Mouse (Mus musculus) kidney, postnatal 0 days (tissue): ENCODE data around the gene Ndufs5. TPM values are rescaled to one million over a fixed set of nuclear protein-coding genes. Genes with fewer than 3 reads are reported as not detected.

ENCODE experiments used
- ATAC-seq: fragments of 200-750 bp; cut with Nextera tagmentation; replicated peaks from 2 replicates; pipeline ENCODE4 v1.8.0; 2017; ENCODE audit warnings: low read depth, moderate number of reproducible peaks, moderate TSS enrichment, moderate library complexity; ENCODE audit not compliant: low FRiP score
- DNase-seq: peaks from one replicate; pipeline ENCODE4 v3.0.0-alpha.2; 2016; ENCODE audit warnings: low spot score
- H3K27ac ChIP-seq: fragments of 300-500 bp; sonication (generic); 2 replicates; pipeline ENCODE4 v1.5.1; 2014; ENCODE audit warnings: mild to moderate bottlenecking
- H3K27me3 ChIP-seq: fragments of 300-500 bp; sonication (generic); 2 replicates; pipeline ENCODE4 v1.6.1; 2014; ENCODE audit warnings: low read length, mixed read lengths; ENCODE audit not compliant: insufficient read depth
- H3K36me3 ChIP-seq: fragments of 300-500 bp; sonication (generic); 2 replicates; pipeline ENCODE4 v1.6.1; 2014; ENCODE audit warnings: low read length, mixed read lengths; ENCODE audit not compliant: insufficient read depth
- H3K4me1 ChIP-seq: fragments of 300-500 bp; sonication (generic); replicated peaks from 2 replicates; pipeline ENCODE4 v1.6.1; 2014; ENCODE audit warnings: antibody characterized with exemption, low read length, mixed read lengths; ENCODE audit not compliant: insufficient read depth
- H3K4me2 ChIP-seq: fragments of 300-500 bp; sonication (generic); 2 replicates; pipeline ENCODE4 v1.6.1; 2014; ENCODE audit warnings: mild to moderate bottlenecking, low read length, moderate library complexity, mixed read lengths
- H3K4me3 ChIP-seq: fragments of 300-500 bp; sonication (generic); replicated peaks from 2 replicates; pipeline ENCODE4 v1.5.1; 2014; ENCODE audit warnings: low read depth, low read length
- H3K9ac ChIP-seq: fragments of 300-500 bp; sonication (generic); 2 replicates; pipeline ENCODE4 v1.6.1; 2014; ENCODE audit warnings: low read depth, low read length
- H3K9me3 ChIP-seq: fragments of 300-500 bp; sonication (generic); replicated peaks from 2 replicates; pipeline ENCODE4 v1.6.1; 2016; ENCODE audit warnings: low read length, inconsistent platforms, mixed read lengths
- CTCF ChIP-seq: IDR thresholded peaks from 2 replicates; pipeline ENCODE4 v1.5.1; 2016; ENCODE audit warnings: antibody characterized with exemption, low read depth, mild to moderate bottlenecking, moderate library complexity
- WGBS: fragments of 180-500 bp; shearing (Covaris S2); extraction: QIAGEN DNeasy Blood & Tissue Kit; methylation state at CpG from one replicate; pipeline ENCODE4 v1.1.7; 2014; 5-methylcytosine and 5-hydroxymethylcytosine counted together
- polyA plus RNA-seq: library from polyadenylated mRNA; unstranded; fragments of >200 nt; fragmentation: Nextera tagmentation; extraction: Ambion mirVana; gene quantifications from 2 replicates; pipeline ENCODE4 v1.2.1, GENCODE M21; 2015

The Ndufs5 gene
- polyA plus RNA-seq, 1 experiment from 2014 or later: 482 TPM

DNA sequence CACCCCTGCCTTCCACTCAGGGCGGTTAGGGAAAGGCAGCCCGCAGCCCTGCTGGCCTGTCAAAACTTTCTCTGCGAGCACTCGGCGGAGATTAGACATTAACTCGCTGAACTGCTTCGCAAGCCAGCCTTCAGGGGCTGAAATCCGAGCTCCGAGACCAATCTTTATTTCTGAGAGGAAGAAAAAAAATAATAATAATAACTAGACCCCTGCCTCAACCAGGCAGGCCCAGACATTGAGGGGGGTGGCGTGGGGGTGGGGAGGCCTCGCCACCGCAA is 54.4 kb downstream of the Ndufs5 start:
- peak overlapping the region; percentile 86 for H3K4me3 ChIP-seq
- DNase-seq (peak; percentile 75), ATAC-seq (peak; percentile 45)
- H3K4me2 ChIP-seq: peak overlapping the region; percentile 92
- no peaks in the 10 kb centered on the region for H3K27me3 ChIP-seq
- no peaks in the 10 kb centered on the region for H3K9me3 ChIP-seq
- under 1% methylated on average over 12 of the region's 12 CpGs for WGBS
- H3K36me3 ChIP-seq: no peaks in the 10 kb centered on the region
- H3K27ac ChIP-seq: peak overlapping the region; percentile 99
- peak overlapping the region; percentile 98 for H3K9ac ChIP-seq
- H3K4me1 ChIP-seq: peaks cover 19% of the 10 kb centered on the region
- TF ChIP-seq CTCF: no peak

GRCm38 (mm10) chr4:123662914-123663687 is 54.9 kb downstream of the Ndufs5 start:
- H3K4me3 ChIP-seq: peak overlapping the region; percentile 86

More at GRCm38 (mm10) chr4:123662914-123663687, 54.9 kb downstream of the Ndufs5 start:
- Histone ChIP-seq H3K9me3 (no peaks in the 10 kb centered on the region), H3K36me3 (no peaks in the 10 kb centered on the region), H3K4me1 (peaks cover 19% of the 10 kb centered on the region), H3K9ac (peak overlapping the region; percentile 98), H3K4me2 (peak overlapping the region; percentile 92), H3K27ac (peak overlapping the region; percentile 99), H3K27me3 (no peaks in the 10 kb centered on the region)
- peak; percentile 70 for DNase-seq
- WGBS: 3% methylated on average over 15 of the region's 15 CpGs
- peak; percentile 37 for ATAC-seq
- TF ChIP-seq CTCF: no peak

Other genes with a start within 250 kb of the Ndufs5 start
- gene Macf1, start 33.8 kb downstream of the Ndufs5 start, polyA plus RNA-seq: 33.8 and 36.9 TPM in 2 replicates
- 45.2 and 46.7 TPM in 2 replicates for gene Akirin1, start 32.1 kb upstream of the Ndufs5 start, polyA plus RNA-seq
- 5.7 and 5.9 TPM in 2 replicates for gene Rhbdl2, start 69.7 kb upstream of the Ndufs5 start, polyA plus RNA-seq
- 0.08 TPM in 1 of 2 replicates, not detected in the other for gene 4933427I04Rik, start 141.5 kb upstream of the Ndufs5 start, polyA plus RNA-seq
- gene Mycbp, start 186.6 kb upstream of the Ndufs5 start, polyA plus RNA-seq: 67.7 and 76.4 TPM in 2 replicates
- 46.8 and 47.1 TPM in 2 replicates for gene Rragc, start 199.2 kb upstream of the Ndufs5 start, polyA plus RNA-seq
- gene 4930535I16Rik, start 199.8 kb upstream of the Ndufs5 start, polyA plus RNA-seq: not detected in 2 replicates